Mouse (Mus musculus): ENCODE measurements around the gene Psen2. TPM values are rescaled to one million over a fixed set of nuclear protein-coding genes. Genes with fewer than 3 reads are reported as not detected.

Psen2 gene
- polyA plus RNA-seq, 1 experiment, result 23.9 TPM

DNA sequence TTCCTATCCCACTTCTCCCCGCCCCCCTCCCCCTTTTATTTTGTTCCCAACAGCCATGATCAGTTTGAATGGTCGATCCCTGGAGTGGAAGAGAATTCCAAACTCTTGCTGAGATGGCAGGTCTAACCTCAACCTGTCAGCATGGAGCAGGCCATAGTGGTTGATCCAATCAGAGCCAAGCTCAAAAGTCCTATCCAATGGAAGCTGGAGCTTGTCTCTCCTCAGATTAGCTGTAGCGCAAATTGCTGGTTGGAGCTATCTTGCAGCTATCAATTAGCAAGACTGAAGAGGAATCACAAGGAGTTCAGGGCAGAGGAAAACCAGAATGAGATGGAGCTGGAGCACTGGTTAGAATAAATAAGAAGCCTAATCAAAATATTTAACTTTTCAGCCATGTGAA lies 54.9 kb downstream of the Psen2 start:
- DNase-seq (ENCODE audit: extremely low spot score in 1 of 2, low spot score in 1 of 2), result no peak

DNA sequence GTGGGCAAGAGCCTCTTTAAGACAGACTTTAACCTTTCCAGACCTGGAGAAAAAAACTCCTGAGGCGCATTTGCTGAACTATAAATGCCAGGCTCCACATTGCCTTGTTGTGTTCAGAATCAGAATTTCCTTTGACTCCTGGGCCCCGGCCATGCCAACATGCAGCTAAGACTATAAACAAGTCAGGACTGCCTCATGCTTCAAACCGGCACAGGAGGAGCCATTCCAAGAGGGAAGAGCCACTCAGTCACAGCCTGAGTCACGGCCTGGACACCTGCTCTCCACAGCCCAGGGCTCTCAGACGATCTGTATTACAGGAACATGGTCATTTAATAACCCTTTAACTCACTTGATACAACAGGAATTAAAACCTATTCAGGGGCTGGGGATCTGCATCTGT lies 62.5 kb downstream of the Psen2 start:
- DNase-seq (ENCODE audit: extremely low spot score in 1 of 2, low spot score in 1 of 2), result no peak

DNA sequence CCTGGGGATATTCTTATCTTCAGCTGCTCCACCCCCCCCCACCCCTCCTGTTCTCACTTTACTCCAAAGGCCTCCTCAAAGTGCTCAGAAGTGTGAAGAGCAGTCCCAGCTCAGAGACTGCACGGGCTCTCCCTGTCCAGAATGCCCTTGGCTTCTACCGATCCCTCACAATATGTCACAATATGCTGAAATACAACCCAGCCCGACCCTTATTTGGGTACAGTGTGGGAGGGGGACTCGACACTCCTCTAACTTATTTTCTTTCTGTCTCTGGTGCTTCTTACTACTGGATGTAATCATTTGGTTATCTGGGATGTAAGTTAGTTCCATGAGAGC lies 63.6 kb downstream of the Psen2 start:
- no peak for DNase-seq (ENCODE audit: extremely low spot score in 1 of 2, low spot score in 1 of 2)

DNA sequence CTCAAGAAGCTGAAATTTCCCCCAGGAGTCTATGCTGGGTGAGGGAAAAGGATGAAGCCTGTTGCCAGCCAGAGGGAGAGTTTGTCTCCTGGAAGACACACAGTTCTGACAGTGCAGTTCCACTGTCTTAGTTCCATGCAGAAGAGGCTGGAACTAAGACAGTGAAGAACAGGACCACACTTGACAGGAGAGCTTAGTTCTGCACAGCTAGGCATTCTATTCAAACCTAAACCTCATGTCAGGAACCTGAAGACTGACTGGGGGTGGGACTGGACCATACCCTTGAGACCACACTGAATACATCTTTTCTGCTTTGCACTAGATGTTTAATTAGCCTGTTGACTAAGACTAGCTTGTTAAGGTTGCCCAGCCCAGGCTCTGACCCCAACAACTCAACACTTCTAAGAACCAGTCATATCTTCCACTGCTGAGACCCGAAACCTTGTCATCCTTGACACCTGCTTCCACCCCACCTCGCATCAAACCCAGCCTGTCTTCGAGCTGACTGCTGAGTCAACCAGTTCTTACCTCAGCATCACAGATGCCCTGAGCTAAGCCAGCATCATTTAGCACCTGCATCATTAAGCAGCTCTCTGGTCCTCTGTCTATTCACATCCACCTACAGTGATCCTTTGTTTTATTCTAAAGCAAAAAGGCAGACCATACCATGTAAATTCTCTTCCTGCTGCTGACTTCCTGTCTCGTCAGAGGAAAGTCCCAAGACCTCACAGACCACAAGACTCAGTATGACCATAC lies 64.1 kb downstream of the Psen2 start, which contains the start of gene Coq8a:
Gene Coq8a (minus strand): TSS at position 644 of the 756 bp plus-strand sequence.
- no peak for DNase-seq (ENCODE audit: extremely low spot score in 1 of 2, low spot score in 1 of 2)

- no peak for DNase-seq (ENCODE audit: extremely low spot score in 1 of 2, low spot score in 1 of 2)
Observed at GRCm38 (mm10) chr1:180197956-180198355, 65.3 kb downstream of the Psen2 start.

DNA sequence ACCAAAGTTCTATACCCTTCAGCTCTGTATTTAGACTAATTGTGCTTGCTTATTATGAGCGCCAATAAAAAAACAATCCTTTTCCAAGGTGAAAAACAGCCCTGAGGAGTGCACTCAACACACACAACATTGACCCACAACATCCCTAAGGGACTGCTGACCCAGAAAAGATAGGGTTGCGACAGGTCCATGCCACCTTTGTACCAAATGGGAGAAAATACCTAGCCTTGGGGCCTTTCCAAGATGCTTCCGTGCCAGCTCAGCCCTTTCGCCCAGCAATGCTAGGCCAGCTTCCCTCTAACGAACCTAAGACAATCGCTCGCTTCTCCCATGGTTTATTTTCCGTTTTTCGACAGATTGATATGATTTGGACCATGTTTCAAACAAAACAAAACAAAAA lies 66.7 kb downstream of the Psen2 start:
- DNase-seq (ENCODE audit: extremely low spot score in 1 of 2, low spot score in 1 of 2), result no peak

DNA sequence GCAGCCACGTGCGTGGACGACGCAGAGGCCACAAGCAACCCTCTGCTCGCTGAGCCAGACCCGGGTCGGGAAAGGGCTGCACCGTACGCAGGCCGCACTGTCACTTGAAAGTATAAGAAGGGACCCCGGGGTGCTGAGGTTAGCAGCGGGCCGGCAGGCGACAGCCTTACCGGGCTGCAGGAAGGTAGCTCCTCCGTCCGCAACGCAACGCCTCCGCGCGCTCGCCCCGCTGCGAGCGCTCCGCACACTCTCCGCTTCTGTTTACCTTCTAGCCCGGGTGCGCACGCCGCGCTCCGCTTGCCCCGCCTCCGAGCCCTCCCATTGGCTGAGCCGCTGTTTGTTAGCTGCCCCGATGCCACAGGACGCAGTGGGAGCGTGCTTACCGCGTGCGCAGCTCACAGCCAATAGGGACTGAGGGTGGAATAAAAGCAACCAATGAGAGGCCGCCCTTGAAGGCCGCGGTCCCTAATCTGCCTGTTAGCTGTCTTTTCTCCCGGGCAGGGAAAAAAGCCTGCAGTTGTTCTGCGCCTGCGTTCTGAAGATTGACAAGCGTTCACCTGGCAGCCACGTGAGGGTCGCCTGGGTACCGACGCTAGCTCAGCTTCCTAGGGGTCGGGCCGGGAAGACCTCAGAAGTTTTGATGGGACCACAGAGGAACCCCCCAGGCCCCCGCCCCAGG lies 67.4 kb downstream of the Psen2 start:
- peak; percentile 98 to 99 for DNase-seq (ENCODE audit: extremely low spot score in 1 of 2, low spot score in 1 of 2)

GRCm38 (mm10) chr1:180194781-180195471 lies 68.3 kb downstream of the Psen2 start:
- peak in 1 of 2 experiments; percentile 22 for DNase-seq (ENCODE audit: extremely low spot score in 1 of 2, low spot score in 1 of 2)

DNA sequence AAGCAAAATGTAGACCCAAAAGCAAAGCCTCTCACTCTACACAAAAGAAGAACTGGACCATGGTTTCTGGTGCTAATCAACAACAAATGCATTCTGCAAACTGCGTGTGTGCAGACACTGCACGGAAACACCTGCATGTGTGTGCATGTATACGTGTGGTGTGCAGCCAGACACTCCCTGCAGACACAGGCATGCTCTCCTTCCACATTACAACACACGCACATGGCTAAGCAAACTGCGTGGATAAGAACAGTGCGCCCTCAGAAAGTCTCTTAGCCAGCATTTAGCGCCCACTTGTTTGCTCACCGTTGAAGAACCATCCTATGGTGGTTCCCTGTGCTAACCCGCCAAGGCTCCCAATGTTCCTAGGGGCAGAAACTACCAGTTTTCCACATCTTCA lies 69.2 kb downstream of the Psen2 start:
- no peak for DNase-seq (ENCODE audit: extremely low spot score in 1 of 2, low spot score in 1 of 2)

GRCm38 (mm10) chr1:180193391-180193935 lies 69.8 kb downstream of the Psen2 start:
- DNase-seq (ENCODE audit: extremely low spot score in 1 of 2, low spot score in 1 of 2), result no peak

DNA sequence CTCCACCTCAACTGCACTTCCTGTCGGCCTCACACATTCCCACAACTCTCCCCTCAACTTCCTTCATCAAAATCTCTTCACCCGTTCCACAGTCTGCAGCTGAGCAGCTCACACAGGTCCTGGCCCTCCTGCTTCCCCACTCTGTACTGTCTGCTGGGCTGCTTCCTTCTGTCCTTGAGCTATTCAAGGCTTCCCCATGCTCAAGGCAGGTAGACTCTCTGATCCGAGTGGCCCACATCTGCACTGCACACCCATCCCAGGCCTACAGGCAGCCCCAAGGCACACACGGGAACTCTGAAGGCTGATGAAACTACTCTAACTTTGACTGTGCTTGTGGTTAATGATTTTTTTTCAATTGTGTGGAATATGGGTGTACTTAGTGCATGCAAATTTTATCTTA lies 70.4 kb downstream of the Psen2 start:
- no peak for DNase-seq (ENCODE audit: extremely low spot score in 1 of 2, low spot score in 1 of 2)

GRCm38 (mm10) chr1:180191651-180192220 lies 71.5 kb downstream of the Psen2 start:
- no peak for DNase-seq (ENCODE audit: extremely low spot score in 1 of 2, low spot score in 1 of 2)

DNA sequence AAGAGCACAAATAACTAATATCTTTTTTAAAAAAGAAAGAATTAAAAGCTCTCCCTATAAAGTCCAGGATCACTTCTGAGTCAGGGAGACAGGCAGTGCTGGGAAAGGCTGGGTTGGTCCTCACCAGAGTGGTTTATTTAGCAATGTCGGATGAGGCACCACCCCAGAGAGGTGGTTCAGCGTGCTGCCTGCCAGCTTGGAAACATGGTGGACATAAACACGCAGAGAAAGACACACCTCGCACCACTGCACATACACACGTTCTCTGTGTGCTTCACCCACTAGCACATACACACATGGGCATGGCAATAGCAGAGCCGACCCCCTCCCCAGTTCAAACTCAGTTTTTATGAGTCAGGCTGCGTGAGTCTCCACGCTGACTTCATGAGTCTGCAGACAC lies 72.1 kb downstream of the Psen2 start:
- DNase-seq (ENCODE audit: extremely low spot score in 1 of 2, low spot score in 1 of 2), result no peak

DNA sequence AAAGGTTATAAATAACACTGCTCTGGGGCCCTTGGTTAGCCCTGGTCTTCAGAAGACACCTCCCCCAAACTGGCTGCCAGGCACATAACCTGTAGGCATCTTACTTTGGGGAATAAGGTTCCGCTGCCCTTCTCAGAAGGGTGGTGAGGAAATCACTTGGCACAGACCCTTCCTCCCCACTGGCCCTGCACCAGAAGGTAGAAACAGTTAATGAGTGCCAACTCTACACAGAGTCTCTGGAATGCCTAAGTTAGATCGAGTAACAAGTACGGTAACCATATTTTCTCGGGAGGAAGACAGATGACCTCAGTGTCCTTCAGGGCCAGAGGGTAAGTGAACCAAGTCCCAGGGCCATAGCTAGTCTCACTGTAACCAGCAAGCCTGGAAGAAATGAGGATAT lies 74.3 kb downstream of the Psen2 start:
- no peak for DNase-seq (ENCODE audit: extremely low spot score in 1 of 2, low spot score in 1 of 2)

DNA sequence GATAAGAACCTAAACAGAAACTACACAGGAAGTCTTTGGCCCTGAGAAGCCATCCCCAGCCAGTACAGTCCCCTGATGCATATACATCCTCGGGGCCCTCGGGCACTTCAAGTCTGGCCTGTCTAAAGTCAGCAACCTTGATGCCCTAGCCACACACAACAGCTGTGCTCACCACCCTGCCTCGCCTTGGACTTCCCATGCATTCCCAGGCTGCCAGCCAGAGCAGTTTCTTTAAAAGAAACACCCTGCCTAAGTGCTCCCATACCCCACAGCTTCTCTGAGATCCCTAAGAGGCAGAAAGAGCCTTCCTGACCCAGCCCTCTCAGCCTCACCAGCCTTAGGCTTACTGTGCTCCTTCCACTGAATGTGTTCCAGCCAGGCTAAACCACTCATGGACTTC lies 76.9 kb downstream of the Psen2 start:
- DNase-seq (ENCODE audit: extremely low spot score in 1 of 2, low spot score in 1 of 2), result no peak

- no peak for DNase-seq (ENCODE audit: extremely low spot score in 1 of 2, low spot score in 1 of 2)
Observed at GRCm38 (mm10) chr1:180185877-180186276, 77.4 kb downstream of the Psen2 start.

GRCm38 (mm10) chr1:180184768-180185167 lies 78.5 kb downstream of the Psen2 start:
- DNase-seq (ENCODE audit: extremely low spot score in 1 of 2, low spot score in 1 of 2), result no peak

- no peak for DNase-seq (ENCODE audit: extremely low spot score in 1 of 2, low spot score in 1 of 2)
Observed at GRCm38 (mm10) chr1:180183525-180184159, 79.6 kb downstream of the Psen2 start.

GRCm38 (mm10) chr1:180182731-180183130 lies 80.5 kb downstream of the Psen2 start:
- DNase-seq (ENCODE audit: extremely low spot score in 1 of 2, low spot score in 1 of 2), result no peak

- DNase-seq (ENCODE audit: extremely low spot score in 1 of 2, low spot score in 1 of 2), result no peak
Observed at GRCm38 (mm10) chr1:180181966-180182319, 81.3 kb downstream of the Psen2 start.

Data from frontal cortex, adult 2 months (tissue).